Mouse (Mus musculus) CH12.LX (cell line): ENCODE measurements around the gene 2810004N23Rik. TPM values are rescaled to one million over a fixed set of nuclear protein-coding genes. Genes with fewer than 3 reads are reported as not detected.
A peak's percentile ranks its signal among the peaks of the same experiment; 100 is the strongest.

ENCODE experiments used
- DNase-seq: peaks from one replicate; pipeline ENCODE4 v3.0.0-alpha.2; 2013; ENCODE audit errors: extremely low read depth
- H3K27ac ChIP-seq: 2 replicates; pipeline ENCODE4 v1.5.1; 2012; ENCODE audit warnings: low read depth, mild to moderate bottlenecking, control low read depth, moderate library complexity; ENCODE audit not compliant: insufficient read depth
- H3K27me3 ChIP-seq: replicated peaks from 2 replicates; pipeline ENCODE3; 2012; ENCODE audit warnings: inconsistent platforms
- H3K36me3 ChIP-seq, 2 experiments: replicated peaks in 1 of 2; 2 replicates each; pipeline versions ENCODE3 to v1.6.1; 2012; ENCODE audit warnings: inconsistent platforms in 1 of 2, low read length in 1 of 2, mild to moderate bottlenecking in 1 of 2, mixed read lengths in 1 of 2, moderate library complexity in 1 of 2; ENCODE audit not compliant: control insufficient read depth in 1 of 2, insufficient read depth in 1 of 2
- H3K4me1 ChIP-seq, 2 experiments: 2 replicates each; pipeline ENCODE4 v1.6.1; 2012; ENCODE audit warnings: inconsistent platforms in 1 of 2, moderate library complexity in 1 of 2; ENCODE audit not compliant: insufficient read depth in 2 of 2, control insufficient read depth in 1 of 2
- H3K4me2 ChIP-seq: 2 replicates; pipeline ENCODE4 v1.6.1; 2012; ENCODE audit warnings: low read depth, mild to moderate bottlenecking, control low read depth; ENCODE audit not compliant: poor library complexity, insufficient read depth, severe bottlenecking
- H3K4me3 ChIP-seq, 3 experiments: fragments of 150-350 bp in 1 of 3; sonication (generic) in 1 of 3; replicated peaks in 1 of 3; 2 replicates each; pipeline versions ENCODE3 to v1.5.1; 2011 to 2012; ENCODE audit warnings: low read depth in 2 of 3, low read length in 2 of 3, mild to moderate bottlenecking in 2 of 3, moderate library complexity in 2 of 3, control low read depth in 1 of 3, improper control_type of control experiment in 1 of 3, inconsistent platforms in 1 of 3, mixed read lengths in 1 of 3; ENCODE audit not compliant: poor library complexity in 1 of 3
- H3K79me2 ChIP-seq: replicated peaks from 2 replicates; pipeline ENCODE4 v1.6.1; 2012; ENCODE audit warnings: mild to moderate bottlenecking, moderate library complexity; ENCODE audit not compliant: control insufficient read depth, poor library complexity, insufficient read depth, severe bottlenecking; ENCODE audit errors: extremely low read depth
- H3K9ac ChIP-seq: 2 replicates; pipeline ENCODE4 v1.6.1; 2012; ENCODE audit warnings: low read depth, mild to moderate bottlenecking, control low read depth, moderate library complexity; ENCODE audit not compliant: insufficient read depth
- H3K9me3 ChIP-seq: replicated peaks from 2 replicates; pipeline ENCODE3; 2012; ENCODE audit warnings: low read length, inconsistent platforms, mixed read lengths
- BHLHE40 ChIP-seq: IDR thresholded peaks from 2 replicates; pipeline ENCODE4 v1.6.1; 2011; ENCODE audit warnings: mild to moderate bottlenecking, low read depth, low read length, improper control_type of control experiment
- CTCF ChIP-seq, 2 experiments: IDR thresholded peaks in 1 of 2; conservative IDR thresholded peaks in 1 of 2; 2 replicates each; pipeline ENCODE4 v1.5.1; 2011 to 2012; ENCODE audit warnings: low read depth in 2 of 2, low read length in 2 of 2, improper control_type of control experiment in 1 of 2, inconsistent platforms in 1 of 2, mild to moderate bottlenecking in 1 of 2, moderate library complexity in 1 of 2
- EP300 ChIP-seq: IDR thresholded peaks from 2 replicates; pipeline ENCODE4 v1.6.1; 2011; ENCODE audit warnings: low read length, improper control_type of control experiment
- IRF4 ChIP-seq: IDR thresholded peaks from 2 replicates; pipeline ENCODE4 v1.6.1; 2014; ENCODE audit warnings: low read depth, mild to moderate bottlenecking, inconsistent platforms, low read length, improper control_type of control experiment
- JUN ChIP-seq: IDR thresholded peaks from 2 replicates; pipeline ENCODE4 v1.6.1; 2011; ENCODE audit warnings: low read depth, mild to moderate bottlenecking, low read length, improper control_type of control experiment, moderate library complexity; ENCODE audit not compliant: insufficient read depth
- JUND ChIP-seq: conservative IDR thresholded peaks from 2 replicates; pipeline ENCODE4 v1.6.1; 2011; ENCODE audit warnings: low read depth, low read length, improper control_type of control experiment
- KAT2A ChIP-seq: IDR thresholded peaks from 2 replicates; pipeline ENCODE4 v1.6.1; 2012; ENCODE audit warnings: low read length, improper control_type of control experiment, inconsistent platforms; ENCODE audit not compliant: insufficient replicate concordance
- MAFK ChIP-seq: IDR thresholded peaks from 2 replicates; pipeline ENCODE4 v1.6.1; 2011; ENCODE audit warnings: low read length, improper control_type of control experiment; ENCODE audit not compliant: insufficient replicate concordance
- MAX ChIP-seq: IDR thresholded peaks from 2 replicates; pipeline ENCODE4 v1.6.1; 2011; ENCODE audit warnings: low read length, improper control_type of control experiment
- MXI1 ChIP-seq: IDR thresholded peaks from 2 replicates; pipeline ENCODE4 v1.6.1; 2011; ENCODE audit warnings: mild to moderate bottlenecking, low read depth, low read length, improper control_type of control experiment
- MYC ChIP-seq: IDR thresholded peaks from 2 replicates; pipeline ENCODE4 v1.6.1; 2011; ENCODE audit warnings: low read depth, mild to moderate bottlenecking, improper control_type of control experiment, low read length
- NRF1 ChIP-seq: IDR thresholded peaks from 2 replicates; pipeline ENCODE4 v1.6.1; 2014; ENCODE audit warnings: low read depth, mild to moderate bottlenecking, inconsistent platforms, low read length, improper control_type of control experiment, moderate library complexity
- POLR2AphosphoS2 ChIP-seq: IDR thresholded peaks from 2 replicates; pipeline ENCODE4 v1.6.1; 2011; ENCODE audit warnings: low read depth, low read length, improper control_type of control experiment
- SMC3 ChIP-seq: IDR thresholded peaks from 2 replicates; pipeline ENCODE4 v1.6.1; 2011; ENCODE audit warnings: low read depth, low read length, improper control_type of control experiment
- TBP ChIP-seq: conservative IDR thresholded peaks from 2 replicates; pipeline ENCODE4 v1.6.1; 2011; ENCODE audit warnings: low read depth, low read length, improper control_type of control experiment
- TCF12 ChIP-seq: IDR thresholded peaks from 2 replicates; pipeline ENCODE4 v1.6.1; 2014; ENCODE audit warnings: low read depth, mild to moderate bottlenecking, inconsistent platforms, low read length, improper control_type of control experiment
- USF1 ChIP-seq: IDR thresholded peaks from 2 replicates; pipeline ENCODE4 v1.6.1; 2014; ENCODE audit warnings: low read depth, mild to moderate bottlenecking, inconsistent platforms, low read length, improper control_type of control experiment
- ZKSCAN1 ChIP-seq: IDR thresholded peaks from 2 replicates; pipeline ENCODE4 v1.6.1; 2012; ENCODE audit warnings: low read depth, inconsistent platforms, low read length, improper control_type of control experiment, borderline replicate concordance
- dilution Hi-C: fragments of 300-500 bp; cut with MboI; formaldehyde crosslinking; loops from 2 replicates; pipeline ENCODE4 v1.14.3; 2020; ENCODE audit warnings: low sequenced_read_pairs; ENCODE audit not compliant: extremely low pct_unique_long_range_greater_than_20kb, extremely low pct_ligation_motif_present
- in situ Hi-C: fragments of 300-500 bp; cut with MboI; formaldehyde crosslinking; loops from 3 replicates; pipeline ENCODE4 v1.14.3; 2019; ENCODE audit warnings: low sequenced_read_pairs, low pct_ligation_motif_present, low pct_unique_long_range_greater_than_20kb, mixed read lengths
- polyA plus RNA-seq: library from polyadenylated mRNA; unstranded; fragments of >175 nt; gene quantifications from 2 replicates; pipeline ENCODE4 v1.2.1, GENCODE M21; 2012; ENCODE audit warnings: low read depth; ENCODE audit not compliant: insufficient read length
- total RNA-seq, 2 experiments: library from RNA; depleted of rRNA; stranded (reverse); fragments of 300-350 nt in 1 of 2; fragments of >200 nt in 1 of 2; gene quantifications; 2 replicates each; pipeline ENCODE4 v1.2.3; 2012 to 2014

The 2810004N23Rik gene
- total and polyA plus RNA-seq, 3 experiments: 45.1 to 75.7 (median 47.6) TPM

- no peak for DNase-seq
- Histone ChIP-seq H3K4me2 (no peak overlapping the region), H3K27me3 (no peaks in the 10 kb centered on the region), H3K4me3 (no peak overlapping the region), H3K27ac (no peak overlapping the region), H3K79me2 (peaks cover 18% of the 10 kb centered on the region), H3K9ac (no peak overlapping the region), H3K4me1 (peaks cover 8 to 26% of the 10 kb centered on the region in 2 experiments), H3K36me3 (peaks cover 63 to 86% of the 10 kb centered on the region in 2 experiments), H3K9me3 (no peaks in the 10 kb centered on the region)
- in situ Hi-C loops: no loop called here
- dilution Hi-C loops: no loop called here
- no peak for TF ChIP-seq ZKSCAN1
- no peak for TF ChIP-seq MAFK
- TF ChIP-seq POLR2AphosphoS2: no peak
- TF ChIP-seq CTCF (conservative IDR thresholded peaks at IDR 0.05 in 1 of 2, IDR thresholded peaks at IDR 0.05 in 1 of 2; ENCODE audit: low read depth in 2 of 2, low read length in 2 of 2): no peak
- no peak for TF ChIP-seq MAX
- TF ChIP-seq JUND: no peak
- no peak for TF ChIP-seq JUN
- no peak for TF ChIP-seq USF1
- no peak for TF ChIP-seq MYC
- no peak for TF ChIP-seq TCF12
- TF ChIP-seq IRF4: no peak
- no peak for TF ChIP-seq SMC3
- no peak for TF ChIP-seq EP300
- no peak for TF ChIP-seq MXI1
- no peak for TF ChIP-seq KAT2A
- TF ChIP-seq NRF1: no peak
These were observed 40.3 kb upstream of the 2810004N23Rik start for GRCm38 (mm10) chr8:124903198-124903597.

- in situ Hi-C loops: no loop called here
- dilution Hi-C loops: no loop called here
- peak overlapping the region; percentile 65 for H3K4me2 ChIP-seq
- peak overlapping the region; percentile 83 for H3K9ac ChIP-seq
- no peak for DNase-seq
- no peaks in the 10 kb centered on the region for H3K9me3 ChIP-seq
- TF ChIP-seq BHLHE40 (no peak), TBP (no peak), MYC (no peak), MAX (no peak)
- H3K27me3 ChIP-seq: no peaks in the 10 kb centered on the region
- peaks cover 28% of the 10 kb centered on the region for H3K79me2 ChIP-seq
- peak overlapping the region; percentile 91 to 97 (median 93) for H3K4me3 ChIP-seq
- peaks cover 17 to 38% of the 10 kb centered on the region in 2 experiments for H3K4me1 ChIP-seq
- H3K36me3 ChIP-seq: peaks cover 45 to 70% of the 10 kb centered on the region in 2 experiments
- H3K27ac ChIP-seq: peak overlapping the region; percentile 32
These were observed 35.5 kb upstream of the 2810004N23Rik start for GRCm38 (mm10) chr8:124898251-124898905.
